Mouse (Mus musculus): ENCODE results near the gene Ankrd44. TPM values are rescaled to one million over a fixed set of nuclear protein-coding genes. Genes with fewer than 3 reads are reported as not detected.

The Ankrd44 gene
- total and polyA plus RNA-seq, 3 experiments, result 10.2 to 10.7 (median 10.2) TPM

DNA sequence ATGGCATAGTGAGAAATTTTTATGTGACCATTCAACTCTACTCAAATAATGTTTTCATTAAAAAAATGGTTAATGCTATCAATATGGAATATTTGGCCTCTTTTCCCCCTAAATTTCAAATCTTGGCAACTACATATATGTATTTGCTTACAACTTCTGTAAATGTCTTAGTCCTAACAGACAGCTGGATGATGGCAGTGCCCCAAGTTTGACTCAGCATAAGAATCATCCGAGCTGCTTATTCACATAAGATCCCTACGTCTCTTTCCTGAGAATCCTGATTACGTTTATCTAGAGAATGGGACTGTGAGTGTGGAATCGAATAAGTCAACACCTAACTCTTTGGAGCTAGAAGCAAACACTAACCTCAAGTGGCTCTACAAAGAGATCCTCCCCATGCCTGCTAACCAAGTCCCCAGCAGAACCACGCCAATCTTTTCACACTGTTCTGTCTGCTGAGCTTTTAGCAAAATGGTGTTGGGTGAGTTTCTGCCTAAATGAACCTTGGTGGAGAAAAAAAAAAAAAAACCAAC is 96.4 kb downstream of the Ankrd44 start:
- H3K27me3 ChIP-seq (ENCODE audit: control insufficient read depth, insufficient read depth, low read length), result no peaks in the 10 kb centered on the region
- H3K4me3 ChIP-seq, result no peak overlapping the region
- DNase-seq, result no peak
- H3K79me2 ChIP-seq (replicated peaks; ENCODE audit: control insufficient read depth, insufficient read depth, low read length), result no peaks in the 10 kb centered on the region
- peaks cover 4% of the 10 kb centered on the region; the same call in 1 of the 2 replicates for H3K36me3 ChIP-seq (ENCODE audit: control insufficient read depth, insufficient read depth, low read length)
- H3K9ac ChIP-seq (ENCODE audit: low read depth, low read length), result no peak overlapping the region
- no peak for TF ChIP-seq CTCF (IDR thresholded peaks at IDR 0.05)
- no peak for TF ChIP-seq POLR2A (IDR thresholded peaks at IDR 0.05; ENCODE audit: insufficient read depth, low read depth, low read length)
- no peak for TF ChIP-seq EP300 (IDR thresholded peaks at IDR 0.05; ENCODE audit: insufficient read depth, low read depth, low read length)
- intact Hi-C loops (cut with DNase I), result loop anchor here (5.0 kb wide), 5 partner anchors 37 to 162 kb away; no protein-coding TSS in a partner anchor
- H3K27ac ChIP-seq, result no peak overlapping the region
- H3K4me1 ChIP-seq (ENCODE audit: control insufficient read depth, insufficient read depth, low read length), result peaks cover 22% of the 10 kb centered on the region
- 75% methylated on average over 5 of the region's 5 CpGs for WGBS

DNA sequence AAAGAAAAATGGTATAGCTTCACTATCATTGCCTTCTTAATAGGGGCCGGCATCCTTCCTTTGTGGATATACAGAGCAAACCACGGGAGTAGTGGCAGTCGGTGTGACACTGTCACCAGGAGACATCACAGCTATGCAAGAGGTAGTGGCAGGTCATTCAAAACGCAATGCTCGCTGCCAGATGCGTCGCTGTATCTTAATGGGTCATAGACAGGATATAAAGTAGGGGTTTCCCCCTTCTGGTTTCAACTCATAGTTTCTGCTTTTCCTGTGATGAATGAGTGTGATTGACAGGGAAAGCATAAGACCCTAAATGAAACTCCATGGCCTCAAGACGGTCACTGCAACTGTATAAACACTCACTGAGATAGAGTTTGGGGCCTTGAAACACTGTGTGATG is 98.4 kb downstream of the Ankrd44 start:
- WGBS, result 72% methylated on average over 8 of the region's 8 CpGs
- Histone ChIP-seq H3K79me2 (replicated peaks; ENCODE audit: control insufficient read depth, insufficient read depth, low read length) (no peaks in the 10 kb centered on the region), H3K4me3 (no peak overlapping the region), H3K4me1 (ENCODE audit: control insufficient read depth, insufficient read depth, low read length) (peaks cover 22% of the 10 kb centered on the region), H3K36me3 (ENCODE audit: control insufficient read depth, insufficient read depth, low read length) (peaks cover 4% of the 10 kb centered on the region; the same call in 1 of the 2 replicates), H3K27me3 (ENCODE audit: control insufficient read depth, insufficient read depth, low read length) (no peaks in the 10 kb centered on the region), H3K9ac (ENCODE audit: low read depth, low read length) (no peak overlapping the region), H3K27ac (no peak overlapping the region)
- TF ChIP-seq EP300 (IDR thresholded peaks at IDR 0.05; ENCODE audit: insufficient read depth, low read depth, low read length) (no peak), POLR2A (IDR thresholded peaks at IDR 0.05; ENCODE audit: insufficient read depth, low read depth, low read length) (no peak), CTCF (IDR thresholded peaks at IDR 0.05) (no peak)
- no peak for DNase-seq
- intact Hi-C loops (cut with DNase I), result loop anchor here (5.0 kb wide), 2 partner anchors 36 to 146 kb away; no protein-coding TSS in a partner anchor

DNA sequence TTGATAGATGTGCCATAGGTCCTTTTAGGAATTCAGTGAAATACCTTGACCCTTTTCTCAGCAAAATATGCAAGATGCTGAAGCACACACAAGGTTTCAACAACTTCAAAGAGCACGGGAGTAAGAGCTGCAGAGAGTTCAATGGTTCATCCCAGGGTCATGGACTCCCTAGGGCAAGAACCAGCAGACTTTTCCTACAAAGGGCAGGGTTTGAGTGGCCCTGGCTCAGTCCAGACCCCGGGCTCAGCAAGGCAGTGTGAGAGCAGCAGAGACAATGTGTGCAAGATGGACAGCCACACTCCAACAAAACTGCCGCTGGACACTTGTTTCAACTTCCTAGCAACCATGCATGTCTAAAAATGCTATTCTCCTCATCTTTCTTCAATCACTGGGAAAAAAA is 98.8 kb downstream of the Ankrd44 start:
- Histone ChIP-seq H3K9ac (ENCODE audit: low read depth, low read length) (no peak overlapping the region), H3K36me3 (ENCODE audit: control insufficient read depth, insufficient read depth, low read length) (peaks cover 4% of the 10 kb centered on the region; the same call in 1 of the 2 replicates), H3K79me2 (replicated peaks; ENCODE audit: control insufficient read depth, insufficient read depth, low read length) (no peaks in the 10 kb centered on the region), H3K27me3 (ENCODE audit: control insufficient read depth, insufficient read depth, low read length) (no peaks in the 10 kb centered on the region), H3K4me1 (ENCODE audit: control insufficient read depth, insufficient read depth, low read length) (peaks cover 21% of the 10 kb centered on the region), H3K4me3 (no peak overlapping the region), H3K27ac (peak overlapping the region; percentile 44)
- TF ChIP-seq EP300 (IDR thresholded peaks at IDR 0.05; ENCODE audit: insufficient read depth, low read depth, low read length), result no peak
- TF ChIP-seq POLR2A (IDR thresholded peaks at IDR 0.05; ENCODE audit: insufficient read depth, low read depth, low read length), result no peak
- TF ChIP-seq CTCF (IDR thresholded peaks at IDR 0.05), result no peak
- intact Hi-C loops (cut with DNase I), result loop anchor here (5.0 kb wide), 2 partner anchors 35 to 145 kb away; no protein-coding TSS in a partner anchor
- WGBS, result 64% methylated on average over 3 of the region's 3 CpGs
- no peak for DNase-seq

DNA sequence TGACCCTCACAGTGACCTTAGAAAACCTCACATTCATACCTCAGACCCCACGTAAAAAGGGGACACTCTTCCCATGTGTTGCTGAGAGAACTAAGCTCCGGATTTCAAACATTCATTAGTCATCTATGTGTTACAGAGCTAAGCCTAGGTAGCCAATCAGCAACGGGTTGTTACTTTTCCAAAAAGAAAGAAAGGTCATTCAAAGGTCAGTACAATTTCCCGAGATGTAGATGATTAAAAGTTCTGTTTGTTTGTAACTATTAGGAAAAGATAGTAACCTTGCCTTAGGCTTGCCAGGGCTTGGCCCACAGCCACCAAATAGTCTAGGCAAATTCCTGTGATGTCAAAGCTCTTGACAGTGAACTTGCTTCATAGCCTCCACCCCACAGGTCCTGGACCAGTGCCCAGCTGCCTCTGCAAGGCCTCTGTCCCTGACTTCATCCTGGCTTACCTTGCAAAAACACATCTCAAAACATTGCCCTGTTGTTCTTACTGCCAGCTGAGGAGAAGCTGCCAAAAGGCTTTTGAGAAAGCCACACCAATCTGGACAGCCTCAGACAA is 99.7 kb downstream of the Ankrd44 start:
- Histone ChIP-seq H3K9ac (ENCODE audit: low read depth, low read length) (no peak overlapping the region), H3K4me3 (no peak overlapping the region), H3K27me3 (ENCODE audit: control insufficient read depth, insufficient read depth, low read length) (no peaks in the 10 kb centered on the region), H3K4me1 (ENCODE audit: control insufficient read depth, insufficient read depth, low read length) (peaks cover 21% of the 10 kb centered on the region), H3K36me3 (ENCODE audit: control insufficient read depth, insufficient read depth, low read length) (peaks cover 4% of the 10 kb centered on the region; the same call in 1 of the 2 replicates), H3K27ac (peak overlapping the region; percentile 44), H3K79me2 (replicated peaks; ENCODE audit: control insufficient read depth, insufficient read depth, low read length) (no peaks in the 10 kb centered on the region)
- TF ChIP-seq CTCF (IDR thresholded peaks at IDR 0.05) (no peak), EP300 (IDR thresholded peaks at IDR 0.05; ENCODE audit: insufficient read depth, low read depth, low read length) (peak; percentile 92), POLR2A (IDR thresholded peaks at IDR 0.05; ENCODE audit: insufficient read depth, low read depth, low read length) (no peak)
- DNase-seq, result peak; percentile 85 to 90
- intact Hi-C loops (cut with DNase I), result loop anchor here (5.0 kb wide), 2 partner anchors 34 to 144 kb away; no protein-coding TSS in a partner anchor
- WGBS, result 17% methylated on average over 4 of the region's 4 CpGs

DNA sequence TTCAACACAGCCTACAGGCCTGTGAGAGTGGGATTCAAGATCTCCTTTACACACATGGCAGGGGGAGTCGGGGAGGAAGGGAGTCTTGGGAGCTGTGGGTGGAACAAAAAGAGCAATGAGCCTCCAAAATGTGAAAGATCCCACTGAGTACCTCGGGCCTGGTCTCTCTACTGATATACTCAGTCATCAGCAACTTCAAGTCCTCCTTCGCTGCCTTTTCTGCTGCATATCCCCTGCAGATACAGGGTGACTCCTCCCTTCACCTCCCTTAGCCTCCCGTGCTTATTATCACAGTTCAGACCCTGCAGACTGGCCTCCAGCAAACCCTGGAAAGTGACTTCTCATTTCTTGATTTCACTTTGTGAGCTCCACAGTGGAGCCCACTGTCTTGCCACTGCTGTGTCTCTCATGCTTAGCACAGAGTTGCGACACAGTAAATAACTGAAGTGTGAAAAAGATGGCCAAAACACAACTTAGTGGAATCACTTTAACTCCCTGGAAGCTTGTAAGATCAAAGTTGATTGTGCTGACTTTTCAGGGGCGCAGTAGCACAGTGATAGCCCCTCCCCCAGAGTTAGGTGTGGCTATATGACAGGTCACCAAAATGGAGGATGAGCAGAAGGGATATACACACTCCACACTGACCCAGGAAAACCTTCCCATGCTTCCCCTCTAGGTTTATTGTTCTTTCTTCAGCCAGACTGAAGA is 100.3 kb downstream of the Ankrd44 start:
- 72% methylated on average over 6 of the region's 6 CpGs for WGBS

More for the DNA sequence above, 100.3 kb downstream of the Ankrd44 start:
- no peak overlapping the region for H3K4me3 ChIP-seq
- H3K27me3 ChIP-seq (ENCODE audit: control insufficient read depth, insufficient read depth, low read length), result no peaks in the 10 kb centered on the region
- intact Hi-C loops (cut with DNase I), result loop anchor here (5.0 kb wide), 2 partner anchors 34 to 144 kb away; no protein-coding TSS in a partner anchor
- TF ChIP-seq CTCF (IDR thresholded peaks at IDR 0.05) (no peak), POLR2A (IDR thresholded peaks at IDR 0.05; ENCODE audit: insufficient read depth, low read depth, low read length) (no peak), EP300 (IDR thresholded peaks at IDR 0.05; ENCODE audit: insufficient read depth, low read depth, low read length) (no peak)
- no peaks in the 10 kb centered on the region for H3K79me2 ChIP-seq (replicated peaks; ENCODE audit: control insufficient read depth, insufficient read depth, low read length)
- no peak for DNase-seq
- no peak overlapping the region for H3K9ac ChIP-seq (ENCODE audit: low read depth, low read length)
- peaks cover 21% of the 10 kb centered on the region for H3K4me1 ChIP-seq (ENCODE audit: control insufficient read depth, insufficient read depth, low read length)
- H3K27ac ChIP-seq, result peak overlapping the region; percentile 27
- H3K36me3 ChIP-seq (ENCODE audit: control insufficient read depth, insufficient read depth, low read length), result peaks cover 4% of the 10 kb centered on the region; the same call in 1 of the 2 replicates

All from heart, adult 2 months (tissue).